Mouse (Mus musculus) left cerebral cortex, postnatal 4 days (tissue): ENCODE measurements at regions not wholly inside any gene's neighbourhood (a gene's known extent, or its start where the extent isn't known, plus 50 kb on each side); places are given as distances from the start of the nearest gene placed in this dataset.

Source experiments
- DNase-seq: peaks from one replicate; pipeline ENCODE4 v3.0.0-alpha.2; 2022
- intact Hi-C: fragments of 180-260 bp; cut with DNase I; formaldehyde crosslinking; loops from one replicate; pipeline ENCODE4 v1.15.1; 2025

- DNase-seq, result no peak
- intact Hi-C loops, result no loop called here
These were observed 123.6 kb downstream of the Gadd45g start for GRCm38 (mm10) chr13:51970051-51970450.

DNA sequence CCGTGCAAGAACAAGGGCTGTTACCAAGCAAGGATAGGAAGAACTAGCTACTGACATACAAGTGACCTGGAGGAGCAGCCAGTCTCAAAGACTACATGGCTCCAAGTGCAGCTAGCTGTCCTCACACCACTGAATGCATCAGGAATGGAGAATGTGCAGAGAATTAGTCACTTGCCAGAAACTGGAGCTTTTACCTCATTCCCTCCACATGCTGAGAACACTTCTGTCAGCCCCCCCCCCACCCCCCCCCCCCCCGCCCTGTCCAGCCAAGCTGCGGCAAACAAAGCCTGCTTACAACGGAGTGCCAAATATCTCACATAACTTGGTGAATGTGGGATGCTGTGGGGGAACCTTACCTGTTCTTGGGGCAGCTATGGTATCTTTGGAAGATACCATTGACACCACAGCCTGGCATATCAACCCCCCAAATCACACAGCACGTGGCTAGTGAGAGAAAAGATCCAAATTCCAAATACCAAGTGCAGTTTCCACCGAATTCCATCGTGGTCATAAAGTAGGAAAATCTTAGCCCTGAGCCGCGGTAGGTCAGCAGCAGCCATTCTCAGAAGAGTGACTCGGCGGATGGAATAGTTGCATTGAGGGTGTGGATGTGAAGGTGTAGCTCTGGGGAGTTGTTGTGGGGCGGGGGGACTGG is 126.3 kb downstream of the Gadd45g start:
- no peak for DNase-seq
- intact Hi-C loops, result no loop called here

- no peak for DNase-seq
- intact Hi-C loops, result no loop called here
These were observed 127.0 kb downstream of the Gadd45g start for GRCm38 (mm10) chr13:51973461-51973860.

DNA sequence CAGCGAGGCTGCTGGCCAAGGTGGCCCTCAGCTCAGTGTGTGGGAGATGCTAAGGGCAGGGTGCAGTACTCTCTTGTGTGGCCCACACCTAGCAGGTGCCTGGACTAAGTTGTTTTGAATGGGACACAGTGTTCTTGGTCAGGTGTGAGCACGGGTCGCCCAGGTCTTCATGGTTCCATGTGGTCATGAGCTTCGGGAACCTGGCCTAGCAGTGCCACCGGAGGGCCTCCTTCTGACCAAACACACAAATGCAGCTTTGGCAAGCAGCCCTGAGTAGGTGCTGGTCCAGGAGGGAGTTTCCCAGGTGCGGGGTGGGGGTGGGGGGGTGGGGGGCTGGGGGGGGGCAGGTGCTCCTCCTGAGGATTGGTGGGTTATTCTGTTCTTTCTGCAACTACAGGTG is 127.6 kb downstream of the Gadd45g start:
- no peak for DNase-seq
- intact Hi-C loops, result no loop called here

DNA sequence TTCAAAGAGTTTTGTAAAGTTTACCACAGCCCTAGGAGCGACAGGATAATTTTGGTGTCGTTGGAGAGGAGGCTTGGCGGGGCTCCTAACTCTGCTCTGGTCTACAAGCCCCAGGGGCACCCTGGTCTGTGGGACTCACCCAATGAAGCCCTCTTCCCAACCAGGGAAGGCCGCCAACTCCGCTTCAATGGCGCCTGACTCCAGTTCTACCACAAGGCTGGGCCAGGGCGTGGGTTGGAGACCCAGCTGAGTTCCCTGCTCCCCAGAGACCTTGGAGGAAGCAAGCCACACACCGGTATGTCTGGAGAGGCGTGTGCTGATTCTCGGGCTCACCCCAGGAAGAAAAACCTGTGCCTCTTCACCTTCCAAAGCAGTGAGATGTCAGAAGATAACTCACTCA is 128.9 kb downstream of the Gadd45g start:
- peak; percentile 36 for DNase-seq
- intact Hi-C loops, result no loop called here

DNA sequence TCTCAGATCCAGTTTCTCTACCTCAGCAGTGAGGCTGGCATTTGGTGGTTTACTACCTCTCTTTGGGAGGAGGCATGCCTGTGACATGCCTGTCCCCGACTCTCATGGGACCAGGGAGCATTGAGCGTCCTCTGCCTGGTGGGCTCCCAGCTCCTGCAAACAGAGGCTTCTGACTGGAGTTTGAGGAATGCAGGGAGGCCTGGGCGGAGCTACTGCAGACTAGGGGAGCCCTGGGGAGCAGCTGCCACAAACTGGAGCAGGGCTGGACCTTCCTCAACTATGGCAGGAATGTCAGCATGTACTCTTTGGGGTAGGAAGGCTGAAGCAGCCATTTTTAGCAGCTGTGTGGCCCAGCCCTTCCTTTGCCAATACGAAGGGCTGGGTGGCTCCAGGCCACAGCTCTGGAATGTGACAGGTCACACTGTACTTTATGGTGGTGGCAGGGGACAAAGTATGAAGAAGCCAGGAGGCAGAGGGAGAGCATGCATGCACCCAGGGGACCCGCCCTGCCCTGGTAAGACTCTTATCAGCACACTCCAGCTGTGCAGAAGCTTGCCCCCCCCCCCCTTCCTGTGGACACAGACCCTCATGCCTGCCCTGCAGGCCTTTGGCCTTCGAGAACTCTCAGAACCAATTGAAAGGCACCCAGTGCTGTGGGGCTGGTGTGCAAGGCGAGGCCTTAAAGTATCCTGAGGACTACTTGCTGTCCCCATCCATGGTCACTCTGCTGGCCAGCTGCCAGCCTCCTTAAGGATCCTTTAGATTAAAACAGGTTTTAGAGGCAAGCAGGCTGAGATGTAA is 129.5 kb downstream of the Gadd45g start:
- intact Hi-C loops, result no loop called here

GRCm38 (mm10) chr13:51976620-51977214 is 130.2 kb downstream of the Gadd45g start:
- intact Hi-C loops, result no loop called here
- DNase-seq, result no peak

More for the DNA sequence above, 129.5 kb downstream of the Gadd45g start:
- DNase-seq, result no peak

GRCm38 (mm10) chr13:51979301-51979977 is 133.0 kb downstream of the Gadd45g start:
- intact Hi-C loops, result no loop called here
- no peak for DNase-seq

GRCm38 (mm10) chr13:51980344-51980743 is 133.9 kb downstream of the Gadd45g start:
- intact Hi-C loops, result no loop called here

GRCm38 (mm10) chr13:51983002-51983401 is 136.5 kb downstream of the Gadd45g start:
- DNase-seq, result no peak
- intact Hi-C loops, result no loop called here

More at GRCm38 (mm10) chr13:51980344-51980743, 133.9 kb downstream of the Gadd45g start:
- DNase-seq, result no peak

DNA sequence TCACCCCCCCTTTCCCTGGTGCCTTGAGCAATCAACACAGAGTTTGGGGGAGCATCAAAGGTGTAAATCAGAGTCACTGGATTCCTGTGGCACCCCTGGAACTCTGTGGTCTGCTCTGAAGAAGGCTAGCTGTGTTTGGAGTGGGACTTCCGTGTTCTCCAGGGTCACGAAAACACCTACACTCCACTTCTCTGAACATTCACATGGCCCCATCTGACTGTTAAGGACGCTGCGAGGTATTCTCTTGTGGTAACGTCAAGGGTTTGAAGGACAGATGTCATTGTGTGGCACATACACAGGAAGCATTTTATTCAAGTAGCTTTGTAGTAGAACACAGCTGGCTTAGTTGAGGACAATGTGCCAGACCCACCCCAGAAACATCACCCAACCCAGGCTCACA is 137.1 kb downstream of the Gadd45g start:
- no peak for DNase-seq
- intact Hi-C loops, result no loop called here

DNA sequence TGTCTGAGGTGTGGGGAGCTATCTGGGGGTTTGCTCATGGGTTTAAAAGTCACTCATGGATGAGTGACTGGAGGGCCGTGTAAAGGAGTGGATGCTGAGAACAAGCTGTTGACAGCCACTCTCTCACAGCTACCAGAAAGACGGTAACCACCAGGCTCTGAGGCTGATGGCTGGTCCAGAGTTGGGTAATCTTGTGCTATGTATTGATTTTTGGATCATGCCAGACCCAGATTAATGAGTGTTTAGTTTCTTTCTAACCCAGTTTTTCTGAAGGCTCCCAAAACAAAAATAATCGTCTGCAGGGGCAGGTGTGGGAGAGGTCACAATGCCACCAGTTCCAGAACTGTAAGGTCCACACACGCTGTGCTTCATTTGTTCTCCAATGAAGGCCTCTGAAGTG is 144.9 kb downstream of the Gadd45g start:
- DNase-seq, result no peak
- intact Hi-C loops, result no loop called here

- intact Hi-C loops, result no loop called here
- no peak for DNase-seq
These were observed 146.4 kb downstream of the Gadd45g start for GRCm38 (mm10) chr13:51992878-51993277.

- intact Hi-C loops, result no loop called here
- DNase-seq, result no peak
These were observed 149.7 kb downstream of the Gadd45g start for GRCm38 (mm10) chr13:51996163-51996562.

DNA sequence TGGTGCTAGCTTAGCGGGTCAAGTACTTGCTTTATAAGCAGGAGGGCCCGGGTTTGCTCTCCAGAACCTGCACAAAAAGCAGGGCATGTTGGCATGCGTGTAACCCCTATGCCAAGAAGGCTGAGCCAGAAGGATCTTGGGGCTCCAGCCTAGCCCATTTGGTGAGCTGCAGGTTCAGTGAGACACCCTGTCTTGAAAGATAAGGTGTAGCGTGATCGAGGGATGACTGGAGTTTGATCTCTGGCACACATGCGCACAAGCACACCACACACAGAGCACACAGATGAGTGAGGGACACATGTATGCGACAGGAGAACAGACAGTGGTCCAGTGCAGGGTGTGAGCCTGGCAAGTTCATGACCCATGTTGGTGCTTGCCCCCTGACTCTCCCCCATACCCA is 152.1 kb downstream of the Gadd45g start:
- intact Hi-C loops, result no loop called here
- no peak for DNase-seq

DNA sequence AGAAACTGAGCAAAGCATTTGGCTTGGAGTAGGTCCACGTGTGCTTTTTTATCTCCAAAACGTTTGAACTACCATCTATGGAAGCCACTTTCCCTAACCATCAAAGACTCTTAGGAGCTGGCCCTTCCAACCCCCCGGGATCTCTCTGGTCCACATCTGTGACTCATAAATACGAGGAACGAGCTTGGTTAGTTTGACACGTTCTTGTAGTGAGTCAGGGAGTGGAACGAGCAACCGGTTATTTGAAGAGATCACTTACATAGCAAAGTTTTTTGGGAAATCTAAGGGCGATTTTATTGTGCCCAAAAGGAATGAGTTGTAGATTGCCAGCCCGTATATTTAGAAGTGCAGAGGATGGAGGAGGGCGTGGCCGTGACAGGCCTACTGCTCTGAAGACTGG is 155.3 kb downstream of the Gadd45g start:
- no peak for DNase-seq
- intact Hi-C loops, result no loop called here

GRCm38 (mm10) chr13:52003946-52004539 is 157.6 kb downstream of the Gadd45g start:
- DNase-seq, result no peak
- intact Hi-C loops, result no loop called here

DNA sequence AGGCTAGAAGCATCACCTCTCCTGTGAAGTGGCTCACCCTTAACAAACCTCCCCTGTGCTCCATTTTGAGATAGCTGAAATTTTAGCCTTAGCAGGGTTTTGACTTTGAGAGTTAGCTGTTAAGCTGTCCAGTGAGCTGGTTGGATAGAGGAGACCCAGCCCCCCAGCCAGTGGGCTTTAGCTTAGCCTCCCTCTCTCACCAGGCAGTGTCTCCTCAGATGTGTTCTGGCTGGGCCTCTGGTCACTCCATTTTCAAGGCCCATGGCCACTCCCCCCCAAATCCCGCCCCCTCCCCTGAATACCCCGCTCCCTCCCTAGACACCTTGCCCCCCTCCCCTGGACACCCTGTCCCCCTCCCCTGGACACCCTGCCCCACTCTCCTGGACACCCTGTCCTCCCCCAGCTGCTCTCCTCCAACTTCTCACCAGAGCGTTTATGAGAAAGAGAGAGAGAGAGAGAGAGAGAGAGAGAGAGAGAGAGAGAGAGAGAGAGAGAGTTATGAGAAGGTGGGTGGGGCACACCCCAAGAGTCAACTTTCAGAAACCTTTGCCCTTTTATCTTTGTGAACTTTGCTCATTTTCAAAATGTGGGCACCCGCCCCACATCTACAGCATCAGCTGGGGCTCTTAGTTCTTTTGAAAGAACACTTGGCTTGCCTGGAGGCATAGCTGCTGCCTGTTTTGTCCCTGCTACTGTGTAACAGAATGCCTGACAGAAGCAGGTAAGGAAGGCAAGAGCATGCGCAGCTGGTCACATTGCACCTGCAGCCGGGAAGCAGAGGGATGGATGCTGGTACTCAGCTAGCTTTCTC is 161.3 kb downstream of the Gadd45g start:
- intact Hi-C loops, result no loop called here
- no peak for DNase-seq

- intact Hi-C loops, result no loop called here
- DNase-seq, result no peak
These were observed 162.8 kb downstream of the Gadd45g start for GRCm38 (mm10) chr13:52009231-52009630.

GRCm38 (mm10) chr13:52009766-52010165 is 163.3 kb downstream of the Gadd45g start:
- intact Hi-C loops, result no loop called here

More at GRCm38 (mm10) chr13:52009766-52010165, 163.3 kb downstream of the Gadd45g start:
- no peak for DNase-seq
